Mouse (Mus musculus) myocyte (in vitro differentiated cells): ENCODE results near the gene Elk3.

Experiments used
- E2F4 ChIP-seq: IDR thresholded peaks from one replicate; pipeline ENCODE4 v1.6.1; 2011; ENCODE audit warnings: mild to moderate bottlenecking, control low read depth, moderate library complexity; ENCODE audit not compliant: insufficient read depth
- MAX ChIP-seq: IDR thresholded peaks from one replicate; pipeline ENCODE4 v1.6.1; 2011; ENCODE audit warnings: low read depth, mild to moderate bottlenecking, control low read depth
- MYOD1 ChIP-seq, 3 experiments: IDR thresholded peaks; one replicate each; pipeline ENCODE4 v1.6.1; 2011; ENCODE audit warnings: control low read depth in 2 of 3, low read depth in 2 of 3, mild to moderate bottlenecking in 2 of 3, moderate library complexity in 1 of 3; ENCODE audit not compliant: insufficient read length in 2 of 3, control insufficient read depth in 1 of 3
- MYOG ChIP-seq, 3 experiments: IDR thresholded peaks; one replicate each; pipeline ENCODE4 v1.6.1; 2011; ENCODE audit warnings: control low read depth in 2 of 3, low read depth in 2 of 3, mild to moderate bottlenecking in 2 of 3; ENCODE audit not compliant: insufficient read length in 2 of 3, control insufficient read depth in 1 of 3, insufficient read depth in 1 of 3
- POLR2A ChIP-seq: IDR thresholded peaks from one replicate; pipeline ENCODE4 v1.6.1; 2011; ENCODE audit warnings: low read depth, mild to moderate bottlenecking, control low read depth, moderate library complexity; ENCODE audit not compliant: insufficient read length
- TCF12 ChIP-seq: IDR thresholded peaks from one replicate; pipeline ENCODE4 v1.6.1; 2011; ENCODE audit warnings: mild to moderate bottlenecking, control low read depth; ENCODE audit not compliant: poor library complexity, insufficient read depth, severe bottlenecking
- USF1 ChIP-seq: IDR thresholded peaks from one replicate; pipeline ENCODE4 v1.6.1; 2011; ENCODE audit warnings: low read depth, mild to moderate bottlenecking, control low read depth, moderate library complexity

DNA sequence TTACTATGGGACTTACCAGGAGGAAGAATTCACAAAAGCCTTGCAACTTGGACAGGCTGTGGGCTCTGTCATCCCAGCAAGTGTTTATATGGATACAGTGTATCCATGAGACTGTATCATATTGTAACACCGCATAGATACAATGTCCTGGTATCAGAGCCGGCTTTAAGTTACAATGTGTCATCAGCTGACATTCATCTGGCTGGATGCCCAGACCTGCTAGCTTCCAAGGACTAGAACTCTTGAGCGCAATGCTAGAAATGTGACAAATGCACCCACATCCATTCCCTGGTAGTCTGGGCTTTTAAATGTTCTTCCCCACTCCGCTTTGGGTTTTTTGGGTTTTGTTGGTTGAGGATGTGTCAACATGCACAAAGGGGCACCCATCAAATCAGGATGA lies 22.6 kb downstream of the Elk3 start:
- TF ChIP-seq POLR2A (no peak), MAX (no peak), TCF12 (no peak), E2F4 (no peak), USF1 (peak; percentile 55), MYOG (IDR thresholded peaks at IDR 0.05; ENCODE audit: control insufficient read depth in 1 of 3, insufficient read depth in 1 of 3, insufficient read length in 2 of 3, low read depth in 2 of 3) (no peak), MYOD1 (IDR thresholded peaks at IDR 0.05; ENCODE audit: control insufficient read depth in 1 of 3, insufficient read length in 2 of 3, low read depth in 2 of 3) (no peak)
